Mouse (Mus musculus) layer of hippocampus, postnatal 14 days (tissue): Measurements from ENCODE around the gene Zfp341. TPM values are rescaled to one million over a fixed set of nuclear protein-coding genes. Genes with fewer than 3 reads are reported as not detected.

ENCODE experiments used
- DNase-seq, 2 experiments: peaks; one replicate each; pipeline ENCODE4 v3.0.0; 2021 to 2022; ENCODE audit warnings: low spot score in 2 of 2, mixed read lengths in 1 of 2
- total RNA-seq, 2 experiments: library from RNA; stranded (reverse); gene quantifications; 2 replicates each; pipeline ENCODE4 v1.2.3; 2021

Zfp341 gene
- total RNA-seq, 2 experiments from 2014 or later = 9.8 to 11.3 TPM

- no peak for DNase-seq
Measured at GRCm38 (mm10) chr2:154633039-154633742, 20.1 kb downstream of the Zfp341 start.

GRCm38 (mm10) chr2:154633876-154634644 is 21.0 kb downstream of the Zfp341 start:
- no peak for DNase-seq

DNA sequence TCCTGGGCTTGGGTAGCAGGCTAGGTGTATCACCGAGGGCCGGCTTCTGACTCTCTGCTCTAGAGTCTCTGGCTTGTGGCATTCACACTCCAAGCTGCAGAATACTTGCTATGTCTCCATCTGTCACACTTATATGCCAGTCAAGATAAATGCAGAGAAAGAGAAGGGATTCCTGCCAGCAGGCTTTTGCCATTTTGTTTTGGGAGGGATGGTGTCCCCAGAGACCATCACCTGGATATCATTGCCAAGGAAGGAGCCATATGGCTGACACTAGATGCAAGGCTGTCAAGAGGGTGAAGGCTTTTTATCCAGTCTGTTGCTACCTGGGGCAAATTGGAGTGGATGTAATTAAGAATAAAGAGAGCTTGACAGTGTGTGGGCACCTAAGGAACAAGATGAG is 22.7 kb downstream of the Zfp341 start:
- no peak for DNase-seq

DNA sequence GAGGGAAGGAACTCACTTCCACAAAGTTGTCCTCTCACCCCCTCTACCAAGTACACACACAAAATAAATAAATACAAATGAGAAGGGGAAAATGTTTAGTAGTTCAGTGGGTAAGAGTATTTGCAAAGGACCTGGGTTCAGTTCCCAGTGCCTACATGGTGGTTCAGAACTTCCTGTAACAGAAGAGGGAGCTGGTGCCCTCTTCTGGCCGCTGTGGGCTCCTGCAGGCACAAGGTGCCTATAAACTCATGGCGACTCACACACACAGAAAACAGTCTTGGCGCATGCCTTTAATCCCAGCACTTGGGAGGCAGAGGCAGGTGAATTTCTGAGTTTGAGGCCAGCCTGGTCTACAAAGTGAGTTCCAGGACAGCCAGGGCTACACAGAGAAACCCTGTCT is 25.4 kb downstream of the Zfp341 start:
- no peak for DNase-seq

GRCm38 (mm10) chr2:154639115-154639514 is 26.0 kb downstream of the Zfp341 start:
- no peak for DNase-seq

- DNase-seq = no peak
Measured at GRCm38 (mm10) chr2:154641176-154641575, 28.1 kb downstream of the Zfp341 start.

GRCm38 (mm10) chr2:154642005-154642459 is 28.9 kb downstream of the Zfp341 start:
- no peak for DNase-seq

- DNase-seq = no peak
Measured at GRCm38 (mm10) chr2:154642712-154643385, 29.8 kb downstream of the Zfp341 start.

DNA sequence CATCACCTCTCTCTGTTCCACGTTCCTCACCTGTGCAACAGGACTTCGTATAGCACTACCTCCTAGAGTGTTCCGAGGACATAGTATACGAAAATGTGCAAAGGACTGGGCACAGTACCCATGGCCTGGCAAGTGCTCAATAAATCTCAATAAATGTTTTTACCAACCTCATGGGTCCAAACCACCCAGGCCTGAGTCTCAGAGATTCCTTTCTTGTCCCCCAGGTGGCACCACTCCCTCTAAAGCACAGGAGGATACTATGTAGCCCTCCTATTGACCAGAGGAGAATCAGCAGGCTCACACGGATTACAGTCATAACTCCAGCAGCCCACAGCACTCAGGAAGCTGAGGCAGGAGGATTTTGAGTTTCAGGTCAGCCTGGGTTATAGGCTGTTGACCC is 33.5 kb downstream of the Zfp341 start:
- DNase-seq = peak; percentile 24 to 28

DNA sequence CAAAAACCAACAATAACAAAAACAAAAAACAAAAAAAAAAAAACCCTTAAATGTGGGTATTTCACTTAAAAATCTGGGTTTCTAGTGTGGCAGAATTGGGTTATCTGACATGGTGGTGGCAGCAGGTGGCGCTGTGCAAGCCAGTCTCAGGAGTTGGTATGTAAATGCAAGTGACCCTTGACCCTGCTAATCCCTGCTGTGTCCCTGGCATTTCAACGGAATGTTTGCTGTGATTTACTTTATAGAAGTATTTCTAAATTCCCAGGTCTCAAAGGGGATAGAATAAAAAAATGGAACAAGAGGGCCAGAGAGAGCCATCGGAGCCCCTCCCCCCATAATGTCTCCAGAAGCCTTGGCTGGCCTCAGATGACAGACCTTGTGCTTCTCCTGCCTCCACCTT is 35.0 kb downstream of the Zfp341 start:
- no peak for DNase-seq

GRCm38 (mm10) chr2:154650404-154650803 is 37.3 kb downstream of the Zfp341 start:
- DNase-seq = no peak

- DNase-seq = no peak
Measured at GRCm38 (mm10) chr2:154651363-154651762, 38.3 kb downstream of the Zfp341 start, which contains the start of gene Chmp4b. Gene Chmp4b (plus strand): TSS chr2:154651705.

GRCm38 (mm10) chr2:154654976-154655375 is 41.9 kb downstream of the Zfp341 start:
- no peak for DNase-seq

DNA sequence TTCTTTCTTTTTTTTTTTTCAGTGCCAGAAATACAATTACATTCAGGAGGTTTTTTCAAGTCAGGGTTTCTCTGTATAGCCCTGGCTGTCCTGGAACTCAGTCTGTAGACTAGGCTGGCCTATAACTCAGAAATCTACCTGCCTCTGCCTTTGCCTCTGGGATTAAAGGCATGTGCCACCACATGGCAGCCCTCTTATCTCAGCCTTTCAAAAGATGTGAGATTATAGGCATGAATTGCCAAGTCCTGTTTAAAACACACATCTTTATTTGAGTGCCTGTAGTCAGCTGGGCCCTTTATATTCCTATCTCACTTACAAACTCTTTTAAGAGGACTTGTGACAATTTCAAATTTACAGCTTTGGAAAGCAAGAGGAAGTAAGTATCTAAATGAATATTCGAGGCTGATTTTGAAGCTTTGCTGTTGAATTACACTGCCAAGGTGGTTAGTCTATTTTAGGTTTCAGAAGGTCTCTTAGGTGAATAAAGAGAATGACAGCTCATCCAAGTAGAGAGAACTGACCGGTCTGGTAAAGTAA is 42.8 kb downstream of the Zfp341 start:
- no peak for DNase-seq

DNA sequence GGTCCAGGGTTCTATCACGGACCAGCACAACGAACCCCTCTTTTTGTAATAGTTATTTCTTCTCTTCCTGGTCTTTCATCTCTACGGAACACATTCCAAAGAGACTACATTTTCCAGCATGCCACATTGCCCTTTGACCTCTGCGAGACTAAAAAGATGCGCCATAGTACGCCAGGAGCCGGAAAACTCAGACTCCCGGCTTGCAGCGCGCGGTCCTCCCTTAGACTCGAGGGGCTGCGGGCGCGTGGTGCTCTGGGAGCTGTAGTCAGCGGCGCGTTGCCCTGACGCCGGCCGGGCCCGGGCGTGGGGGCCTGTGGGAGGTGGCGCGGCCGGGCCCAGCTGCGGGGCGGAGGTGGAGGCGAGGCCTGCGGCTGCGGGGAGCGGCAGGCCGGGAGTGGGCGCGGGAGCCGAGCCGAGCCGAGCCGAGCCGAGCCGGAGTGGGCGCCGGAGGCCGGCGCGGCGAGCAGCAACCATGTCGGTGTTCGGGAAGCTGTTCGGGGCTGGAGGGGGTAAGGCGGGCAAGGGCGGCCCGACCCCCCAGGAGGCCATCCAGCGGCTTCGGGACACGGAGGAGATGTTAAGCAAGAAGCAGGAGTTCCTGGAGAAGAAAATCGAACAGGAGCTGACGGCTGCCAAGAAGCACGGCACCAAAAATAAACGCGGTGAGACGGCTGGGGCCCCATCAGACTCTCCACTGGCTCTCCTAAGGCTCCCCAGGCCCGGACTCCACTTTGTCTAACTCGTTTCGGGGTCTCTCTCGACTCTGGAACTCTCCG is 43.8 kb downstream of the Zfp341 start:
- DNase-seq = peak; percentile 93 to 99

- no peak for DNase-seq
Measured at GRCm38 (mm10) chr2:154657486-154658237, 44.6 kb downstream of the Zfp341 start.

DNA sequence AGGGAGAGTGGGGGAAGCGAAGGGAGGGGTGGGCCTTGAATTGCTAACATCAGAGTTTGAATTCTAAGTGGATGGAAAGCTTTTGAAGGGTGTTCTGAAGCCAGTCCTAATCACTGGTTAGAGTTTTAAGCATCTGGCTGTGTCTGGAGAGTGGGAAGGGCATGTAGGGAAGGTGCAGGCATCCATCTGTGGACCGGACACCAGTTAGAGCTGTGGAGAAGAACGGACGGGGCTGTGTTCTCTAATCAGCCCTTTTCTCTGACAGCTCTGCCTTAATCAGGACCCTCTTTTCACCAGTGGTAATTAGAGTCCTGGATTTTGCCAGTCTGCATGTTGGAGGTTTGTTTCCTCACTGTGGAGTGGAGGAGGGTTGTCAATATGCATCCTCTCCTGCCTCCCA is 46.0 kb downstream of the Zfp341 start:
- DNase-seq = no peak

GRCm38 (mm10) chr2:154659531-154660074 is 46.5 kb downstream of the Zfp341 start:
- no peak for DNase-seq

DNA sequence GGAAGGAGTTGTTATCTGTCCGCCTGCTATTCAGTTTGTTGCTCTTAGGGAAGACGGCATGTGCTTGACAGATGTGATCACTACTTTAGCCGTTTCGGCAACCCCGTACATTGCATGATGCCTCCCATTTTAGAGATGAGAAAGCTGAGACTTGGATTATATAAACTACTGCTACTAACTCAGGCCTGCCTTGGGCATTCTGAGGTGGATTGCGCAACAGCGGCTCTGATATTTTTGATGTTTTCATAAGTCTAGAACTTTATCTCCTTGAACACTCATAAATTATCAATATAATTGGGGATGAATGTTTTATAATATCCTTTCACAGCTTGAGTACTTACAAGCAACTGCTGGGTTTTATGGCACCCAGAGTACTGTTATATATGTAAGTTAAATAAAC is 55.6 kb downstream of the Zfp341 start:
- DNase-seq = no peak

DNA sequence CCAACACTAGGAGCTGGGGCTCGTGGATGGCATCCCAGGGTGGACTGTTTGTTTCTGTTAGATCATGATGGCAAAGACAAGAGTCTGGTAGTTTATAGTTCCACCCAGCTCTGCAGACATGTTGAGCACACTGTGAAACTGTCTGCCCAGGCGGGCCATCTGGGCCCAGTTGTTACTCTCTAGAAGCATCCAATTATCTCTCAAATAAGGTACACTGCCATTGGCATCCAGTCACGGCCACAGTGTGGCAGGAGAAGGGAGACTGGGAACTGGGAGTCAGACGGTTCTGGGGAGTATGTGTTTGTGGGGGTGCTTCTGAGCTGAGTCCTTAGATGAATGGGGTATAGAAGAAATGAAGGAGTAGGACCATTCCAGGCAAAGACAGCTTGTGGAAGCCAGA is 57.0 kb downstream of the Zfp341 start:
- DNase-seq = peak; percentile 52 to 81
